18 mouse cellular contexts compared by ENCODE assay signal in the genomic region with DNA sequence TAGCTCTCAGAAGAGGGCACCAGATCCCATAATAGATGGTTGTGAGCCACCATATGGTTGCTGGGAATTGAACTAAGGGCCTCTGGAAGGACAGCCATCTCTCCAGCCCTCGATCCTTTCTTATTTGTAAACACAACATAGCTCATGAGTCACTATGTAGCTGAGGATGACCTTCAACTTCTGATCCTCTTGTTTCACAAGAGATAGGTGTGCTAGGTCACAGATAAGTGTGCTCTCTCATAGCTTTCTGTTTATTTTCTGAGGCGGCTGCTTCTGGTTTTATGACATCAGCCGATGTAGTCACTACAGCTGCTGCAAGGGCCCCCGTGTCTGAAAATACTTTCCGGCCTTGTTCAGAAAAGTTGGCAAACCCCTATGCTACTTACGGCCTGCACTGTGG.
"Had no signal": no experiment of that assay in that cellular context is flagged by ENCODE, and none has a peak within 500 bp of the region (broad histone marks: within the 10 kb centered on the region; RNA-seq: fewer than 3 reads in every experiment).

No protein-coding gene starts in this region.

- H3K9me3 ChIP-seq: kidney, embryonic 15.5 days; liver, embryonic 13.5 days; lung, embryonic 15.5 days; stomach, embryonic 15.5 days had no signal

- H3K27me3 ChIP-seq: kidney, embryonic 15.5 days; liver, embryonic 13.5 days; lung, embryonic 15.5 days; stomach, embryonic 15.5 days had no signal

- H3K9ac ChIP-seq: kidney, embryonic 15.5 days; liver, embryonic 13.5 days; lung, embryonic 15.5 days; stomach, embryonic 15.5 days had no signal

- H3K27ac ChIP-seq: kidney, embryonic 15.5 days; left cerebral cortex, adult 2 months; liver, embryonic 13.5 days; lung, embryonic 15.5 days; stomach, embryonic 15.5 days had no signal

- H3K4me2 ChIP-seq: kidney, embryonic 15.5 days; liver, embryonic 13.5 days; lung, embryonic 15.5 days; midbrain, embryonic 11.5 days; stomach, embryonic 15.5 days had no signal

- H3K4me1 ChIP-seq: liver, embryonic 13.5 days had no signal

- DNase-seq: kidney, adult 2 months; kidney, postnatal 10 days; kidney, postnatal 36 days; layer of hippocampus, postnatal 36 days; liver, embryonic 13.5 days; lung, postnatal 14 days; lung, postnatal 4 days; midbrain, embryonic 14.5 days; right cerebral cortex, postnatal 4 days; spleen, adult 18-20 months; thymus, adult 2 months; thymus, postnatal 14 days; thymus, postnatal 4 days had no signal

- H3K36me3 ChIP-seq: kidney, embryonic 15.5 days; liver, embryonic 13.5 days; lung, embryonic 15.5 days; stomach, embryonic 15.5 days had no signal

- H3K4me3 ChIP-seq: kidney, embryonic 15.5 days; left cerebral cortex, adult 2 months; liver, embryonic 13.5 days; lung, embryonic 15.5 days; stomach, embryonic 15.5 days had no signal
